Mouse (Mus musculus): ENCODE results near the gene Slc39a10.

GRCm38 (mm10) chr1:46845221-46845620, 47.4 kb downstream of the Slc39a10 start:
- TF ChIP-seq GATA1 (IDR thresholded peaks at IDR 0.05; ENCODE audit: borderline replicate concordance, low read length): no peak
- TF ChIP-seq FLI1 (IDR thresholded peaks at IDR 0.05; ENCODE audit: low read length): no peak
